Mouse (Mus musculus) urinary bladder, adult 2 months (tissue): ENCODE results near the gene Slc25a14. TPM values are rescaled to one million over a fixed set of nuclear protein-coding genes. Genes with fewer than 3 reads are reported as not detected.

Experiments used
- polyA plus RNA-seq: library from polyadenylated mRNA; depleted of rRNA; stranded (reverse); fragments of >200 nt; gene quantifications from 2 replicates; pipeline ENCODE4 v1.2.3, GENCODE M21; 2012; rRNA removed

Gene Slc25a14
- polyA plus RNA-seq, 1 experiment: 8.7 TPM

Other genes with a start within 250 kb of the Slc25a14 start
- 15.6 and 16.7 TPM in 2 replicates for gene Elf4, start 160.3 kb upstream of the Slc25a14 start, polyA plus RNA-seq
- 28.1 and 33.5 TPM in 2 replicates for gene Aifm1, start 109.8 kb upstream of the Slc25a14 start, polyA plus RNA-seq
- 0.85 and 0.91 TPM in 2 replicates for gene Rab33a, start 104.1 kb upstream of the Slc25a14 start, polyA plus RNA-seq
- gene Zfp280c, start 28.9 kb upstream of the Slc25a14 start, polyA plus RNA-seq: 13.0 and 15.1 TPM in 2 replicates
- gene Gpr119, start 51.1 kb downstream of the Slc25a14 start, polyA plus RNA-seq: not detected in 2 replicates
- gene Rbmx2, start 71.6 kb downstream of the Slc25a14 start, polyA plus RNA-seq: 7.4 and 7.9 TPM in 2 replicates